Mouse (Mus musculus): Measurements from ENCODE around the gene Bbs9.

GRCm38 (mm10) chr9:22703541-22703940 lies 228.0 kb downstream of the Bbs9 start:
- TF ChIP-seq CTCF (IDR thresholded peaks at IDR 0.05; ENCODE audit: control insufficient read depth, insufficient read depth, insufficient read length) (no peak), USF1 (IDR thresholded peaks at IDR 0.05; ENCODE audit: low read depth) (no peak), CEBPB (IDR thresholded peaks at IDR 0.05; ENCODE audit: low read depth) (no peak), FOSL1 (IDR thresholded peaks at IDR 0.05; ENCODE audit: insufficient read depth, low read length, poor library complexity, severe bottlenecking) (no peak), MYOG (IDR thresholded peaks at IDR 0.05; ENCODE audit: control insufficient read depth, extremely low read depth, insufficient read length) (no peak)
